Mouse (Mus musculus) spleen, adult 2 months (tissue): ENCODE data around the gene Stim1.

ENCODE experiments used
- CTCF ChIP-seq: fragments of 200-500 bp; IDR thresholded peaks from 2 replicates; pipeline ENCODE4 v1.5.1; 2011; ENCODE audit warnings: mild to moderate bottlenecking, inconsistent platforms; ENCODE audit not compliant: insufficient read depth, insufficient read length, insufficient replicate concordance; ENCODE audit errors: extremely low read depth
- POLR2A ChIP-seq: fragments of 200-500 bp; IDR thresholded peaks from 2 replicates; pipeline ENCODE4 v1.6.1; 2011; ENCODE audit warnings: low read depth, low read length, inconsistent platforms

DNA sequence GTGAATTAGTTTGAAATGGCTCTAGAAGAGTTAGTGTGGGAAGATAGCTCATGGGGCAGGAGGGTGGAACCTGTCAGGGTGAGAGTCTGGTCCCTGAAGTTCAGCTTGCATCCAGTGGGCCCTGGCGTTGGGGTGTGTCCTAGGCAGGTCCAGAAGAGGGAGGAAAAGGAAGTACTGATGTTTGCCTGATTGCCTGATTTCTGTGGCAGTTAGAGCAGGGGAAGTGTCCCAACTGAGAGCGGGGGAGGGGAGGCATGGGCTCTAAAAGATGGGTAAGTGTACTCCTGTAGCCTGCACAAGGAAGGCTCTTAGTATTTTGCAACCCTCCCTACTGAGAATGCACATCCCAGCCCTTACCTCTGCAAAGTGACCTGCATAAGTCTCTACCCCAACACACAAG lies 23.7 kb upstream of the Stim1 start:
- TF ChIP-seq POLR2A = no peak
- no peak for TF ChIP-seq CTCF
